Mouse (Mus musculus) liver, embryonic 14.5 days (tissue): Measurements from ENCODE around the gene Cyp2w1.

ENCODE experiments used
- CTCF ChIP-seq: IDR thresholded peaks from 2 replicates; pipeline ENCODE4 v1.5.1; 2016; ENCODE audit warnings: antibody characterized with exemption, low read depth, control low read depth
- EP300 ChIP-seq: IDR thresholded peaks from 2 replicates; pipeline ENCODE4 v1.6.1; 2016; ENCODE audit warnings: antibody characterized with exemption, low read depth

- TF ChIP-seq EP300: no peak
- TF ChIP-seq CTCF: no peak
Measured at GRCm38 (mm10) chr5:139324691-139325394, 27.6 kb upstream of the Cyp2w1 start.
